Mouse (Mus musculus) forebrain, postnatal 0 days (tissue): Measurements from ENCODE around the gene Arhgap23. TPM values are rescaled to one million over a fixed set of nuclear protein-coding genes. Genes with fewer than 3 reads are reported as not detected.

Experiments used
- ATAC-seq: fragments of 200-750 bp; cut with Nextera tagmentation; 2 replicates; pipeline ENCODE4 v1.8.0; 2017; ENCODE audit warnings: mild to moderate bottlenecking, moderate library complexity
- DNase-seq: peaks from one replicate; pipeline ENCODE4 v3.0.0-alpha.2; 2015
- H3K27ac ChIP-seq: fragments of 300-500 bp; sonication (generic); 2 replicates; pipeline ENCODE4 v1.5.1; 2014; ENCODE audit warnings: low read depth, mild to moderate bottlenecking, antibody characterized with exemption, low read length, moderate library complexity, mixed read lengths
- H3K27me3 ChIP-seq: fragments of 300-500 bp; sonication (generic); 2 replicates; pipeline ENCODE4 v1.6.1; 2014; ENCODE audit warnings: mild to moderate bottlenecking, low read length, mixed read lengths; ENCODE audit not compliant: insufficient read depth
- H3K36me3 ChIP-seq: fragments of 300-500 bp; sonication (generic); 2 replicates; pipeline ENCODE4 v1.6.1; 2014; ENCODE audit warnings: mild to moderate bottlenecking, moderate library complexity; ENCODE audit not compliant: insufficient read depth
- H3K4me1 ChIP-seq: fragments of 300-500 bp; sonication (generic); 2 replicates; pipeline ENCODE4 v1.6.1; 2014; ENCODE audit warnings: antibody characterized with exemption; ENCODE audit not compliant: insufficient read depth
- H3K4me2 ChIP-seq: fragments of 300-500 bp; sonication (generic); 2 replicates; pipeline ENCODE4 v1.6.1; 2014; ENCODE audit warnings: low read depth, mild to moderate bottlenecking, moderate library complexity
- H3K4me3 ChIP-seq: fragments of 300-500 bp; sonication (generic); 2 replicates; pipeline ENCODE4 v1.5.1; 2014; ENCODE audit warnings: low read depth, low read length, mixed read lengths
- H3K9ac ChIP-seq: fragments of 300-500 bp; sonication (generic); 2 replicates; pipeline ENCODE4 v1.6.1; 2014; ENCODE audit warnings: mild to moderate bottlenecking
- H3K9me3 ChIP-seq: fragments of 300-500 bp; sonication (generic); 2 replicates; pipeline ENCODE4 v1.6.1; 2016; ENCODE audit warnings: low read length
- CTCF ChIP-seq: sonication (generic); IDR thresholded peaks from 2 replicates; pipeline ENCODE4 v1.5.1; 2016; ENCODE audit warnings: antibody characterized with exemption, control low read depth, low read depth
- WGBS: fragments of 180-500 bp; shearing (Covaris S2); extraction: QIAGEN DNeasy Blood & Tissue Kit; methylation state at CpG from one replicate; pipeline ENCODE4 v1.1.7; 2014; 5-methylcytosine and 5-hydroxymethylcytosine counted together
- polyA plus RNA-seq: library from polyadenylated mRNA; unstranded; fragments of >200 nt; fragmentation: Nextera tagmentation; extraction: Ambion mirVana; gene quantifications from 2 replicates; pipeline ENCODE4 v1.2.1, GENCODE M21; 2015
- total RNA-seq: library from RNA; depleted of rRNA; stranded (reverse); fragments of >200 nt; gene quantifications from 2 replicates; pipeline ENCODE4 v1.2.3, GENCODE M21; 2014

The Arhgap23 gene
- total and polyA plus RNA-seq, 2 experiments from 2014 or later = 10.2 to 52.9 TPM

GRCm38 (mm10) chr11:97540604-97541003 lies 125.3 kb downstream of the Arhgap23 start:
- no peaks in the 10 kb centered on the region for H3K9me3 ChIP-seq
- no peak overlapping the region for H3K27ac ChIP-seq
- ATAC-seq = peak; percentile 40

GRCm38 (mm10) chr11:97542171-97543150 lies 127.1 kb downstream of the Arhgap23 start:
- Histone ChIP-seq H3K9me3 (no peaks in the 10 kb centered on the region), H3K9ac (no peak overlapping the region), H3K4me1 (peaks cover 5% of the 10 kb centered on the region; the same call in 1 of the 2 replicates), H3K4me2 (no peak overlapping the region), H3K4me3 (no peak overlapping the region), H3K36me3 (peaks cover 14% of the 10 kb centered on the region), H3K27ac (no peak overlapping the region), H3K27me3 (0 out of 2 replicates have a peak, but pooled peaks cover under 1% of the 10 kb centered on the region)
- TF ChIP-seq CTCF = no peak
- DNase-seq = no peak
- ATAC-seq = no peak
- WGBS = 81% methylated on average over 22 of the region's 22 CpGs

More at GRCm38 (mm10) chr11:97540604-97541003, 125.3 kb downstream of the Arhgap23 start:
- peaks cover 14% of the 10 kb centered on the region for H3K36me3 ChIP-seq
- H3K9ac ChIP-seq = no peak overlapping the region
- DNase-seq = peak; percentile 84
- H3K4me1 ChIP-seq = peaks cover 5% of the 10 kb centered on the region
- no peak for TF ChIP-seq CTCF
- peaks cover 7% of the 10 kb centered on the region; the same call in 1 of the 2 replicates for H3K27me3 ChIP-seq
- WGBS = 20% methylated on average over 3 of the region's 3 CpGs
- H3K4me3 ChIP-seq = no peak overlapping the region
- H3K4me2 ChIP-seq = no peak overlapping the region

- no peak for TF ChIP-seq CTCF
- peak; percentile 53 for DNase-seq
- H3K27ac ChIP-seq = no peak overlapping the region
- H3K4me3 ChIP-seq = no peak overlapping the region
- WGBS = 30% methylated on average over 12 of the region's 12 CpGs
- H3K9me3 ChIP-seq = no peaks in the 10 kb centered on the region
- peaks cover 6% of the 10 kb centered on the region; the same call in 1 of the 2 replicates for H3K27me3 ChIP-seq
- no peak overlapping the region for H3K4me2 ChIP-seq
- ATAC-seq = peak; percentile 30
- no peak overlapping the region for H3K9ac ChIP-seq
- peaks cover 14% of the 10 kb centered on the region for H3K36me3 ChIP-seq
- peaks cover 5% of the 10 kb centered on the region; the same call in 1 of the 2 replicates for H3K4me1 ChIP-seq
These were observed 127.9 kb downstream of the Arhgap23 start for GRCm38 (mm10) chr11:97543181-97543733.

- no peak for ATAC-seq
- H3K4me2 ChIP-seq = no peak overlapping the region
- no peak for DNase-seq
- H3K9me3 ChIP-seq = no peaks in the 10 kb centered on the region
- H3K9ac ChIP-seq = no peak overlapping the region
- peaks cover 14% of the 10 kb centered on the region for H3K36me3 ChIP-seq
- H3K27me3 ChIP-seq = peaks cover 6% of the 10 kb centered on the region; the same call in 1 of the 2 replicates
- 73% methylated on average over 9 of the region's 9 CpGs for WGBS
- no peak overlapping the region for H3K4me3 ChIP-seq
- no peak overlapping the region for H3K27ac ChIP-seq
- no peak for TF ChIP-seq CTCF
- H3K4me1 ChIP-seq = peaks cover 5% of the 10 kb centered on the region; the same call in 1 of the 2 replicates
These were observed 128.6 kb downstream of the Arhgap23 start for GRCm38 (mm10) chr11:97543883-97544282.

- H3K9ac ChIP-seq = peak overlapping the region; percentile 61
- DNase-seq (no peak), ATAC-seq (no peak)
- peaks cover 5% of the 10 kb centered on the region; the same call in 1 of the 2 replicates for H3K4me1 ChIP-seq
- peaks cover 6% of the 10 kb centered on the region; the same call in 1 of the 2 replicates for H3K27me3 ChIP-seq
- H3K36me3 ChIP-seq = peaks cover 23% of the 10 kb centered on the region
- H3K27ac ChIP-seq = peak overlapping the region; percentile 21; the same call in 1 of the 2 replicates
- 13% methylated on average over 26 of the region's 26 CpGs for WGBS
- H3K9me3 ChIP-seq = no peaks in the 10 kb centered on the region
- TF ChIP-seq CTCF = no peak
- H3K4me2 ChIP-seq = peak overlapping the region; percentile 95
- peak overlapping the region; percentile 53 for H3K4me3 ChIP-seq
These were observed 130.7 kb downstream of the Arhgap23 start for GRCm38 (mm10) chr11:97545808-97546560.

- ATAC-seq = peak; percentile 82
- Histone ChIP-seq H3K4me2 (peak overlapping the region; percentile 95), H3K27ac (no peak overlapping the region), H3K4me1 (peaks cover 5% of the 10 kb centered on the region; the same call in 1 of the 2 replicates), H3K36me3 (peaks cover 21% of the 10 kb centered on the region), H3K4me3 (peak overlapping the region; percentile 53), H3K9ac (peak overlapping the region; percentile 61), H3K27me3 (peaks cover 6% of the 10 kb centered on the region; the same call in 1 of the 2 replicates), H3K9me3 (no peaks in the 10 kb centered on the region)
- WGBS = 2% methylated on average over 55 of the region's 73 CpGs
- no peak for TF ChIP-seq CTCF
- DNase-seq = peak; percentile 66
These were observed 131.6 kb downstream of the Arhgap23 start for GRCm38 (mm10) chr11:97546804-97547411.
